Mouse (Mus musculus) gonadal fat pad, adult 2 months (tissue): ENCODE data around the gene Ltbp1. TPM values are rescaled to one million over a fixed set of nuclear protein-coding genes. Genes with fewer than 3 reads are reported as not detected.

Experiments used
- DNase-seq: peaks from one replicate; pipeline ENCODE4 v3.0.0-alpha.2; 2012; ENCODE audit warnings: low read depth
- polyA plus RNA-seq: library from polyadenylated mRNA; depleted of rRNA; stranded (reverse); fragments of >200 nt; gene quantifications from 2 replicates; pipeline ENCODE4 v1.2.3, GENCODE M21; 2012

Ltbp1 gene
- polyA plus RNA-seq, 1 experiment = 12.3 TPM

GRCm38 (mm10) chr17:75284876-75285708 is 279.7 kb downstream of the Ltbp1 start:
- DNase-seq = no peak

GRCm38 (mm10) chr17:75292986-75293385 is 287.6 kb downstream of the Ltbp1 start:
- DNase-seq = no peak

- no peak for DNase-seq
Measured at GRCm38 (mm10) chr17:75293725-75294124, 288.4 kb downstream of the Ltbp1 start.

- DNase-seq = peak; percentile 79
Measured at GRCm38 (mm10) chr17:75300908-75301307, 295.5 kb downstream of the Ltbp1 start.

- DNase-seq = peak; percentile 82
Measured at GRCm38 (mm10) chr17:75304807-75305420, 299.5 kb downstream of the Ltbp1 start.

GRCm38 (mm10) chr17:75305714-75306113 is 300.3 kb downstream of the Ltbp1 start:
- DNase-seq = peak; percentile 57

- DNase-seq = peak; percentile 40
Measured at GRCm38 (mm10) chr17:75307070-75308011, 302.0 kb downstream of the Ltbp1 start.

- DNase-seq = no peak
Measured at GRCm38 (mm10) chr17:75317106-75317505, 311.7 kb downstream of the Ltbp1 start.

GRCm38 (mm10) chr17:75323229-75323628 is 317.9 kb downstream of the Ltbp1 start:
- no peak for DNase-seq

- no peak for DNase-seq
Measured at GRCm38 (mm10) chr17:75323766-75324165, 318.4 kb downstream of the Ltbp1 start.

- DNase-seq = no peak
Measured at GRCm38 (mm10) chr17:75328102-75328639, 322.8 kb downstream of the Ltbp1 start.

- no peak for DNase-seq
Measured at GRCm38 (mm10) chr17:75330366-75330765, 325.0 kb downstream of the Ltbp1 start.

- DNase-seq = no peak
Measured at GRCm38 (mm10) chr17:75331421-75331951, 326.1 kb downstream of the Ltbp1 start.

- no peak for DNase-seq
Measured at GRCm38 (mm10) chr17:75332289-75332688, 326.9 kb downstream of the Ltbp1 start.

GRCm38 (mm10) chr17:75333011-75333410 is 327.6 kb downstream of the Ltbp1 start:
- no peak for DNase-seq

GRCm38 (mm10) chr17:75333759-75334158 is 328.4 kb downstream of the Ltbp1 start:
- no peak for DNase-seq

GRCm38 (mm10) chr17:75335649-75336048 is 330.3 kb downstream of the Ltbp1 start:
- no peak for DNase-seq

- DNase-seq = no peak
Measured at GRCm38 (mm10) chr17:75341227-75341626, 335.9 kb downstream of the Ltbp1 start.

- no peak for DNase-seq
Measured at GRCm38 (mm10) chr17:75345116-75345515, 339.7 kb downstream of the Ltbp1 start.

- no peak for DNase-seq
Measured at GRCm38 (mm10) chr17:75347414-75347813, 342.0 kb downstream of the Ltbp1 start.

GRCm38 (mm10) chr17:75349109-75349508 is 343.7 kb downstream of the Ltbp1 start:
- peak; percentile 44 for DNase-seq
